20 mouse cellular contexts compared by ENCODE assay signal in genomic region chr13:46774998-46775397, GRCm38 (mm10). TPM values are rescaled to one million over a fixed set of nuclear protein-coding genes. Genes with fewer than 3 reads are reported as not detected.
DNase-seq lines count a peak whose midpoint lies in the region; ATAC-seq and TF ChIP-seq lines count a peak whose summit lies in the region.
"Had no signal": no experiment of that assay in that cellular context is flagged by ENCODE, and none has a peak within 500 bp of the region (broad histone marks: within the 10 kb centered on the region; RNA-seq: fewer than 3 reads in every experiment).

No protein-coding gene starts in this region.

- TF ChIP-seq POLR2A in kidney, adult 2 months (IDR thresholded peaks at IDR 0.05; ENCODE audit: low read depth, low read length) = no peak

- TF ChIP-seq CTCF in liver, postnatal 0 days (IDR thresholded peaks at IDR 0.05; ENCODE audit: low read depth) = no peak
- no peak for TF ChIP-seq CTCF in intestine, postnatal 0 days (IDR thresholded peaks at IDR 0.05; ENCODE audit: low read depth)
- TF ChIP-seq CTCF in kidney, adult 2 months (conservative IDR thresholded peaks at IDR 0.05; ENCODE audit: insufficient read depth, insufficient read length, low read depth, low read length) = no peak

- no peak for DNase-seq in liver, embryonic 13.5 days
- no peak for DNase-seq in liver, postnatal 0 days
- no peak for DNase-seq in left cerebral cortex, adult 11 months (ENCODE audit: low spot score)
- no peak for DNase-seq in left cerebral cortex, adult 18-20 months (ENCODE audit: low spot score in 2 of 2)
- DNase-seq in kidney, adult 2 months = no peak
- DNase-seq: adrenal gland, postnatal 14 days; cerebellum, adult 18-20 months; cerebellum, adult 9-11 months; gastrocnemius, postnatal 10 days; heart, adult 2 months had no signal

- no peak overlapping the region for H3K4me3 ChIP-seq in liver, embryonic 13.5 days (replicated peaks)
- no peak overlapping the region for H3K4me3 ChIP-seq in liver, postnatal 0 days (ENCODE audit: low read depth, low read length)
- no peak overlapping the region for H3K4me3 ChIP-seq in intestine, postnatal 0 days (ENCODE audit: low read depth, low read length)
- no peak overlapping the region for H3K4me3 ChIP-seq in kidney, adult 2 months (ENCODE audit: insufficient read depth, low read depth, low read length)
- H3K4me3 ChIP-seq: embryonic facial prominence, embryonic 13.5 days; forebrain, embryonic 12.5 days; heart, adult 2 months; heart, embryonic 12.5 days; hindbrain, embryonic 15.5 days had no signal

- no peak for ATAC-seq in liver, embryonic 13.5 days (ENCODE audit: low read depth)
- ATAC-seq in liver, postnatal 0 days = no peak
- peak; percentile 79 for ATAC-seq in common myeloid progenitor, adult 5-6 weeks (replicated peaks; ENCODE audit: low read depth, poor library complexity, severe bottlenecking)
- peak; percentile 31; the same call in 1 of the 2 replicates for ATAC-seq in megakaryocyte progenitor cell, adult 5-6 weeks (replicated peaks; ENCODE audit: poor library complexity)
- no peak for ATAC-seq in intestine, postnatal 0 days
- ATAC-seq: activated CD4-positive, CD25-positive, alpha-beta regulatory T cell, adult 4 months; forebrain, embryonic 16.5 days; Patski had no signal

- no peaks in the 10 kb centered on the region for H3K27me3 ChIP-seq in liver, embryonic 13.5 days
- H3K27me3 ChIP-seq in liver, postnatal 0 days (ENCODE audit: insufficient read depth, low read length) = no peaks in the 10 kb centered on the region
- no peaks in the 10 kb centered on the region for H3K27me3 ChIP-seq in intestine, postnatal 0 days (replicated peaks; ENCODE audit: control insufficient read depth, insufficient read depth, low read length)
- H3K27me3 ChIP-seq in kidney, adult 2 months (replicated peaks; ENCODE audit: control insufficient read depth, insufficient read depth, low read length) = no peaks in the 10 kb centered on the region
- H3K27me3 ChIP-seq: embryonic facial prominence, embryonic 13.5 days; forebrain, embryonic 12.5 days; heart, embryonic 12.5 days; hindbrain, embryonic 15.5 days; Patski had no signal

- WGBS in liver, embryonic 13.5 days (ENCODE audit: insufficient replicate concordance) = 22% methylated on average over 5 of the region's 5 CpGs
- WGBS in liver, postnatal 0 days (ENCODE audit: insufficient replicate concordance) = 48% methylated on average over 5 of the region's 5 CpGs
- 81% methylated on average over 5 of the region's 5 CpGs for WGBS in intestine, postnatal 0 days
- WGBS in kidney, adult 2 months = 87% methylated on average over 5 of the region's 5 CpGs

- no peak overlapping the region for H3K4me2 ChIP-seq in liver, embryonic 13.5 days
- H3K4me2 ChIP-seq in liver, postnatal 0 days (ENCODE audit: low read depth, low read length) = no peak overlapping the region
- no peak overlapping the region for H3K4me2 ChIP-seq in intestine, postnatal 0 days (replicated peaks; ENCODE audit: low read depth)
- H3K4me2 ChIP-seq: embryonic facial prominence, embryonic 13.5 days; forebrain, embryonic 12.5 days; heart, embryonic 12.5 days; hindbrain, embryonic 15.5 days had no signal

- H3K9me3 ChIP-seq in liver, embryonic 13.5 days (replicated peaks) = no peaks in the 10 kb centered on the region
- no peaks in the 10 kb centered on the region for H3K9me3 ChIP-seq in liver, postnatal 0 days (ENCODE audit: low read length)
- no peaks in the 10 kb centered on the region for H3K9me3 ChIP-seq in intestine, postnatal 0 days (ENCODE audit: control insufficient read depth)
- H3K9me3 ChIP-seq: embryonic facial prominence, embryonic 13.5 days; forebrain, embryonic 12.5 days; hindbrain, embryonic 15.5 days had no signal

- no peak overlapping the region for H3K9ac ChIP-seq in liver, embryonic 13.5 days
- no peak overlapping the region for H3K9ac ChIP-seq in liver, postnatal 0 days (replicated peaks)
- no peak overlapping the region for H3K9ac ChIP-seq in intestine, postnatal 0 days (ENCODE audit: low read depth, low read length)
- H3K9ac ChIP-seq: embryonic facial prominence, embryonic 13.5 days; forebrain, embryonic 12.5 days; heart, embryonic 12.5 days; hindbrain, embryonic 15.5 days had no signal

- H3K27ac ChIP-seq in liver, embryonic 13.5 days = 0 out of 2 replicates have a peak overlapping the region, but pooled peaks have one; percentile 9
- no peak overlapping the region for H3K27ac ChIP-seq in liver, postnatal 0 days (ENCODE audit: low read depth)
- H3K27ac ChIP-seq in intestine, postnatal 0 days (ENCODE audit: low read depth, low read length) = no peak overlapping the region
- H3K27ac ChIP-seq in kidney, adult 2 months (ENCODE audit: insufficient read depth, low read depth, low read length) = no peak overlapping the region
- H3K27ac ChIP-seq: embryonic facial prominence, embryonic 13.5 days; forebrain, embryonic 12.5 days; heart, adult 2 months; hindbrain, embryonic 15.5 days had no signal

- peaks cover 47% of the 10 kb centered on the region for H3K4me1 ChIP-seq in liver, embryonic 13.5 days (replicated peaks)
- H3K4me1 ChIP-seq in liver, postnatal 0 days (ENCODE audit: insufficient read depth) = no peaks in the 10 kb centered on the region
- no peaks in the 10 kb centered on the region for H3K4me1 ChIP-seq in intestine, postnatal 0 days (replicated peaks; ENCODE audit: control insufficient read depth, insufficient read depth, low read length)
- H3K4me1 ChIP-seq in kidney, adult 2 months (ENCODE audit: control insufficient read depth, insufficient read depth, low read length) = peaks cover 10% of the 10 kb centered on the region; the same call in 1 of the 2 replicates
- H3K4me1 ChIP-seq: forebrain, embryonic 12.5 days; hindbrain, embryonic 15.5 days had no signal

- no peak for TF ChIP-seq EP300 in liver, postnatal 0 days (IDR thresholded peaks at IDR 0.05; ENCODE audit: low read depth)

- H3K36me3 ChIP-seq in liver, embryonic 13.5 days = peaks cover 19% of the 10 kb centered on the region
- peaks cover 20% of the 10 kb centered on the region for H3K36me3 ChIP-seq in liver, postnatal 0 days (replicated peaks; ENCODE audit: insufficient read depth, low read length)
- peaks cover 39% of the 10 kb centered on the region for H3K36me3 ChIP-seq in intestine, postnatal 0 days (ENCODE audit: control insufficient read depth, insufficient read depth)
- H3K36me3 ChIP-seq in kidney, adult 2 months (ENCODE audit: control insufficient read depth, insufficient read depth, low read length) = peaks cover 2% of the 10 kb centered on the region; the same call in 1 of the 2 replicates

RNA-seq across cellular contexts. Expression of gene Nup153, which starts 47.3 kb away (rescaled TPM):
- 18.6 and 20.7 TPM in 2 replicates for polyA plus RNA-seq in liver, embryonic 13.5 days (2015; fragmentation: Nextera tagmentation; extraction: Ambion mirVana)
- polyA plus RNA-seq in liver, postnatal 0 days (2015; fragmentation: Nextera tagmentation; extraction: Ambion mirVana) = 6.6 and 8.0 TPM in 2 replicates
- 155 and 190 TPM in 2 replicates for total RNA-seq in common myeloid progenitor, adult 5-6 weeks (2017)
- total RNA-seq in megakaryocyte progenitor cell, adult 5-6 weeks (2015) = 96.9 and 126 TPM in 2 replicates
- total RNA-seq in megakaryocyte progenitor cell, adult 5-6 weeks (2017) = 67.7 and 72.3 TPM in 2 replicates
- 10 to 100 TPM; 58.4 TPM for total RNA-seq in left cerebral cortex, adult 18-20 months (2021)
- polyA plus RNA-seq in intestine, postnatal 0 days (2015; fragmentation: Nextera tagmentation; extraction: Ambion mirVana) = 6.5 and 8.3 TPM in 2 replicates
- polyA plus RNA-seq in kidney, adult 2 months (2012; rRNA removed) = 38.2 and 42.0 TPM in 2 replicates

Comparison
In these comparisons a context has a peak if more than half of its experiments do, and no peak if none do; other contexts are left out.
1. ATAC-seq: peak in common myeloid progenitor, adult 5-6 weeks (single experiment) and megakaryocyte progenitor cell, adult 5-6 weeks (single experiment); none in liver, embryonic 13.5 days (single experiment), liver, postnatal 0 days (single experiment) and intestine, postnatal 0 days (single experiment).